Mouse (Mus musculus) hindbrain, embryonic 15.5 days (tissue): ENCODE measurements around the gene Drg1. TPM values are rescaled to one million over a fixed set of nuclear protein-coding genes. Genes with fewer than 3 reads are reported as not detected.
A peak's percentile ranks its signal among the peaks of the same experiment; 100 is the strongest.

Source experiments
- ATAC-seq: fragments of 200-750 bp; cut with Nextera tagmentation; 2 replicates; pipeline ENCODE4 v1.8.0; 2017; ENCODE audit warnings: low read depth, moderate number of reproducible peaks, moderate TSS enrichment; ENCODE audit not compliant: low FRiP score
- H3K27ac ChIP-seq: fragments of 300-500 bp; sonication (generic); replicated peaks from 2 replicates; pipeline ENCODE4 v1.5.1; 2015; ENCODE audit warnings: mild to moderate bottlenecking, inconsistent platforms
- H3K27me3 ChIP-seq: fragments of 300-500 bp; sonication (generic); 2 replicates; pipeline ENCODE4 v1.6.1; 2015; ENCODE audit warnings: control low read depth, inconsistent platforms
- H3K36me3 ChIP-seq: fragments of 300-500 bp; sonication (generic); 2 replicates; pipeline ENCODE4 v1.6.1; 2015; ENCODE audit warnings: control low read depth, inconsistent platforms
- H3K4me1 ChIP-seq: fragments of 300-500 bp; sonication (generic); replicated peaks from 2 replicates; pipeline ENCODE4 v1.6.1; 2015; ENCODE audit warnings: control low read depth, inconsistent platforms
- H3K4me2 ChIP-seq: fragments of 300-500 bp; sonication (generic); 2 replicates; pipeline ENCODE4 v1.6.1; 2015; ENCODE audit warnings: moderate library complexity, mild to moderate bottlenecking, inconsistent platforms
- H3K4me3 ChIP-seq: fragments of 300-500 bp; sonication (generic); 2 replicates; pipeline ENCODE4 v1.5.1; 2015; ENCODE audit warnings: mild to moderate bottlenecking, inconsistent platforms
- H3K9ac ChIP-seq: fragments of 300-500 bp; sonication (generic); 2 replicates; pipeline ENCODE4 v1.6.1; 2015; ENCODE audit warnings: inconsistent platforms
- H3K9me3 ChIP-seq: fragments of 300-500 bp; sonication (generic); 2 replicates; pipeline ENCODE4 v1.6.1; 2016; ENCODE audit warnings: control low read depth, inconsistent platforms
- WGBS: fragments of 180-500 bp; shearing (Covaris S2); methylation state at CpG from one replicate; pipeline ENCODE4 v1.1.7; 2015; 5-methylcytosine and 5-hydroxymethylcytosine counted together
- polyA plus RNA-seq: library from polyadenylated mRNA; unstranded; fragments of >200 nt; fragmentation: Nextera tagmentation; extraction: Ambion mirVana; gene quantifications from 2 replicates; pipeline ENCODE4 v1.2.1, GENCODE M21; 2015

Drg1 gene
- polyA plus RNA-seq, 1 experiment from 2014 or later = 205 TPM

- 96% methylated on average over 2 of the region's 2 CpGs for WGBS
Observed at GRCm38 (mm10) chr11:3247387-3247786, 18.8 kb downstream of the Drg1 start.

GRCm38 (mm10) chr11:3243771-3244170, 22.4 kb downstream of the Drg1 start:
- Histone ChIP-seq H3K4me1 (no peaks in the 10 kb centered on the region), H3K4me3 (no peak overlapping the region), H3K9ac (no peak overlapping the region), H3K4me2 (no peak overlapping the region), H3K27ac (no peak overlapping the region), H3K36me3 (peaks cover 87% of the 10 kb centered on the region), H3K27me3 (no peaks in the 10 kb centered on the region), H3K9me3 (no peaks in the 10 kb centered on the region)
- ATAC-seq = no peak
- WGBS = 68% methylated on average over 4 of the region's 4 CpGs

More at GRCm38 (mm10) chr11:3247387-3247786, 18.8 kb downstream of the Drg1 start:
- Histone ChIP-seq H3K9ac (no peak overlapping the region), H3K36me3 (peaks cover 85% of the 10 kb centered on the region), H3K27me3 (no peaks in the 10 kb centered on the region), H3K4me1 (no peaks in the 10 kb centered on the region), H3K9me3 (no peaks in the 10 kb centered on the region), H3K4me2 (no peak overlapping the region), H3K27ac (no peak overlapping the region), H3K4me3 (no peak overlapping the region)
- ATAC-seq = no peak

DNA sequence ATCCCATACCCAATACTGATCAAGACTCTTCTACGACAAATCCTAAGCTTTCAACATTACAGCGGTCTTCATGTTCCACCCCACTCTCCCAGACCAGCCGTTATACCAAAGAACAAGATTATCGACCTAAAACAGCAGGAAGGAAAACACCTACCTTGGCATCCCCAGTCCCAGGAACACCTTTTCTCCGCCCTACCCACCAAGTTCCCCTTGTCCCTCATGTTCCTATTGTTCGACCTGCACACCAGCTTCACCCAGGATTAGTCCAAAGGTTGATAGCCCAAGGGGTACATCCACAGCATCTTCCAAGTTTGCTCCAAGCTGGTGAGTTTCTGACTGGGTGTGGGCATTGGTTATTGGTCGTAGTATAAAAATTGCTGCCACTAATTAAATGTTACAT, 23.8 kb downstream of the Drg1 start:
- H3K27me3 ChIP-seq = no peaks in the 10 kb centered on the region
- 96% methylated on average over 7 of the region's 7 CpGs for WGBS

DNA sequence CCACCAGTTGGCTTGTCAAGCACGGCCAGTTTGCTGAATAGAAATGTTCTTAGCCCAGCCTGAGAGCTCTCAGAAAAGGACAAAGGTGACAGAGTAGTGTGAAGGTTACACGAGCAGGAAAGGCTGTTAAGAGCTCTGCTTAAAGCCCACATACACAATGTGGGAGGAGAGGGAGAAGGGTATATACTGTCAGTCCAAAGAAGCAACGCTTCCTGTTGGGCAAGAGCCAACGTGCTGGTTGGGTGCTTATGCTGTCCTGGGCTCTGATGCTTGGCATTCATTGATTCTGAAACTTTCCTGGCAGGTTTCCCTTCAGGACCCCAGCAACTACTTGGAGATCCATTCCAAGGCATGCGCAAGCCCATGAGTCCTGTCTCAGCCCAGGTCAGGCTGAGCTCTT, 30.9 kb downstream of the Drg1 start:
- Histone ChIP-seq H3K9ac (no peak overlapping the region), H3K9me3 (no peaks in the 10 kb centered on the region), H3K36me3 (peaks cover 86% of the 10 kb centered on the region), H3K4me3 (no peak overlapping the region), H3K27ac (no peak overlapping the region), H3K4me2 (no peak overlapping the region), H3K4me1 (no peaks in the 10 kb centered on the region), H3K27me3 (no peaks in the 10 kb centered on the region)
- no peak for ATAC-seq
- 75% methylated on average over 5 of the region's 5 CpGs for WGBS

More for the DNA sequence above, 23.8 kb downstream of the Drg1 start:
- no peak overlapping the region for H3K9ac ChIP-seq
- H3K36me3 ChIP-seq = peaks cover 85% of the 10 kb centered on the region
- H3K4me3 ChIP-seq = no peak overlapping the region
- no peak for ATAC-seq
- no peak overlapping the region for H3K27ac ChIP-seq
- no peak overlapping the region for H3K4me2 ChIP-seq
- no peaks in the 10 kb centered on the region for H3K9me3 ChIP-seq
- H3K4me1 ChIP-seq = no peaks in the 10 kb centered on the region

DNA sequence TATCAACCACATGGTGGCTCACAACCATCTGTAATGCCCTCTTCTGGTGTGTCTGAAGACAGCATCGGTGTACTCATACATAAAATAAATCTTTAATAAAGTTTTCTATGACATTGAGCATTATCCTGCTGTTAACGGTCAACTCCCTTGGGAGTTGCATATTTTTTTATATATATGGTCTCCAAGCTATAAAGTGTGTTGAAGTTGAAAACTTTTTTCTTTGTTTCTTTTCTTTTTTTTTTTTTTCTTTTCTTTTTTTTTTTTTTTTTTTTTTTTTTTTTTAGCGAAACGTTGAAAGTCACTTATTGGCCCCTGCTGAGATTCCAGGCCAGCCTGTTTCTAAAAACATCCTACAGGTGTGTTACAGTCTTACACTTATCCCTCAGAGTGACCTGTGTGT, 32.5 kb downstream of the Drg1 start:
- peaks cover 85% of the 10 kb centered on the region for H3K36me3 ChIP-seq
- H3K27ac ChIP-seq = no peak overlapping the region
- WGBS = 96% methylated on average over 4 of the region's 4 CpGs
- H3K4me2 ChIP-seq = no peak overlapping the region
- no peaks in the 10 kb centered on the region for H3K27me3 ChIP-seq
- H3K4me3 ChIP-seq = no peak overlapping the region
- H3K9ac ChIP-seq = no peak overlapping the region
- no peaks in the 10 kb centered on the region for H3K4me1 ChIP-seq
- H3K9me3 ChIP-seq = no peaks in the 10 kb centered on the region
- no peak for ATAC-seq

DNA sequence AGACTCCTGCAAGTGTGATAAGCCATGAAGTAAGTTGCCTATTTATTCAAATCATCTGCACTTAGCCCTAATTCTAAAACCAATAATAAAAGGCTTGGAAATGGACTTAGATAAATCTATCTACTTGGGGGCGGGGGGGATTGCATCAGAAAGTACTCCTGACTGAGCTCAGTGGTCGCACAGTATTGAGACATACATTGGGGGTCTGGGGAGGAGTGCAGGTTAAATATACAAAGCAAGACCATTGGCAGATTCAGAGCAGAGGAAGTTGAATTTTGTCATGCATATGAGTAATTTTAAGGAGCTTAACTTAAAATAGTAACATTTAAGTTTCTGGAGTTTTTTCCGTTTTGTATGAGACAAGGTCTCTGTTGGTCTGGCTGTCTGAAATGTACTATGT, 34.0 kb downstream of the Drg1 start:
- ATAC-seq = no peak
- Histone ChIP-seq H3K4me2 (no peak overlapping the region), H3K4me3 (no peak overlapping the region), H3K4me1 (no peaks in the 10 kb centered on the region), H3K27ac (no peak overlapping the region), H3K36me3 (peaks cover 83% of the 10 kb centered on the region), H3K9ac (no peak overlapping the region), H3K27me3 (no peaks in the 10 kb centered on the region), H3K9me3 (no peaks in the 10 kb centered on the region)
- WGBS = 94% methylated on average over 3 of the region's 3 CpGs

- Histone ChIP-seq H3K4me2 (no peak overlapping the region), H3K4me1 (no peaks in the 10 kb centered on the region), H3K36me3 (peaks cover 79% of the 10 kb centered on the region), H3K9ac (no peak overlapping the region), H3K9me3 (no peaks in the 10 kb centered on the region), H3K27ac (no peak overlapping the region), H3K27me3 (no peaks in the 10 kb centered on the region), H3K4me3 (no peak overlapping the region)
- no peak for ATAC-seq
- WGBS = 97% methylated on average over 3 of the region's 3 CpGs
Observed at GRCm38 (mm10) chr11:3227113-3227512, 39.1 kb downstream of the Drg1 start.

GRCm38 (mm10) chr11:3223105-3223504, 43.1 kb downstream of the Drg1 start:
- no peak for ATAC-seq
- Histone ChIP-seq H3K36me3 (peaks cover 78% of the 10 kb centered on the region), H3K4me1 (no peaks in the 10 kb centered on the region), H3K27ac (no peak overlapping the region), H3K9me3 (no peaks in the 10 kb centered on the region), H3K4me2 (no peak overlapping the region), H3K9ac (no peak overlapping the region), H3K27me3 (no peaks in the 10 kb centered on the region), H3K4me3 (no peak overlapping the region)
- WGBS = 79% methylated on average over 5 of the region's 5 CpGs

DNA sequence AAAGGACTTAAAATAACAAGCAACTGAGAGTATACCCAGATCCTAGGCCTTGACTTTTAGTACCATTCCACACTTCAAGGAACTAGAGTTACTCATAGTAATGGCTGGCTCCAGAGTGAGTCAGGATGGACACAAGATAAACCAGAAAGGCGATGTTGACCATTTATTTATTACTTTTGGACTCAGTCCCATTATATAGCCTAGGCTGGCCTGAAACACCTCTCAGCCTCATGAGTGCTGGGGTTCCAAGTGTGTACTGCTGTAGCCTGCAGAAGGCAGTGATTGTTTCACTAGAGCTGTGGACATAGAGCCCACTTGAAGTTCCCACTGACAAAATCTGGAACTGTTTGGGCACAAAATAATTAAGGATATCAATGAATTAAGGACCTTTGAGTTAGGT, 53.7 kb downstream of the Drg1 start:
- Histone ChIP-seq H3K27me3 (no peaks in the 10 kb centered on the region), H3K27ac (no peak overlapping the region), H3K4me3 (no peak overlapping the region), H3K9ac (no peak overlapping the region), H3K4me1 (no peaks in the 10 kb centered on the region), H3K36me3 (peaks cover 56% of the 10 kb centered on the region), H3K9me3 (no peaks in the 10 kb centered on the region), H3K4me2 (no peak overlapping the region)
- WGBS = 92% methylated on average over 1 of the region's 1 CpGs
- ATAC-seq = no peak

DNA sequence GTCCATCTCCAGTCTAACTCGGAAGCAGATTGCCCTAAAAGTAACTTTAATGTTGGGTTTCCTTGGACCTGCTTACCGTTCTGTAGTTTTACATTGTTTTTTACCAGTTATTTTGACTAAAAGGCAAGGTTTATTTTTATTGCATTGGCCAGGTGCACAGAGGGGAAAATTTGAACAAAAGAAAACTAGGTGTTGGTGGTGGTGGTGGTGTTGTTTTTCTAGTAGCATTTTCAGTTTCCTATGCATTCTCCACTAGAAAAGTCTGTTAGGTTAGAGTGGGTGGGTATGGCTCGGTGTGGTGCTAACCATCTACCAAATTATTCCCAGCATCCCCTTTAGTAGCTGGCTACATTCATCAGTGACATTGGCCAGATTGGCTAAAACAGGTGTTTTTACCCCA, 59.4 kb downstream of the Drg1 start:
- WGBS = 97% methylated on average over 3 of the region's 3 CpGs
- no peak overlapping the region for H3K4me3 ChIP-seq

GRCm38 (mm10) chr11:3205207-3205606, 61.0 kb downstream of the Drg1 start:
- Histone ChIP-seq H3K9ac (no peak overlapping the region), H3K36me3 (peaks cover 27% of the 10 kb centered on the region), H3K4me1 (peaks cover 9% of the 10 kb centered on the region; the same call in 1 of the 2 replicates), H3K27me3 (no peaks in the 10 kb centered on the region), H3K9me3 (no peaks in the 10 kb centered on the region), H3K4me2 (no peak overlapping the region), H3K4me3 (no peak overlapping the region), H3K27ac (no peak overlapping the region)
- no peak for ATAC-seq
- WGBS = 96% methylated on average over 3 of the region's 3 CpGs

More for the DNA sequence above, 59.4 kb downstream of the Drg1 start:
- no peak for ATAC-seq
- Histone ChIP-seq H3K4me1 (peaks cover 9% of the 10 kb centered on the region; the same call in 1 of the 2 replicates), H3K27ac (no peak overlapping the region), H3K4me2 (no peak overlapping the region), H3K9ac (no peak overlapping the region), H3K27me3 (no peaks in the 10 kb centered on the region), H3K9me3 (no peaks in the 10 kb centered on the region), H3K36me3 (peaks cover 34% of the 10 kb centered on the region)

GRCm38 (mm10) chr11:3203771-3204170, 62.4 kb downstream of the Drg1 start:
- peaks cover 21% of the 10 kb centered on the region for H3K36me3 ChIP-seq
- ATAC-seq = no peak
- WGBS = 93% methylated on average over 2 of the region's 2 CpGs

GRCm38 (mm10) chr11:3202781-3203441, 63.3 kb downstream of the Drg1 start:
- Histone ChIP-seq H3K4me2 (peak overlapping the region; percentile 44), H3K9me3 (no peaks in the 10 kb centered on the region), H3K36me3 (peaks cover 21% of the 10 kb centered on the region), H3K27me3 (no peaks in the 10 kb centered on the region), H3K4me1 (peaks cover 9% of the 10 kb centered on the region; the same call in 1 of the 2 replicates), H3K27ac (peak overlapping the region; percentile 6), H3K4me3 (peak overlapping the region; percentile 39), H3K9ac (peak overlapping the region; percentile 21)
- peak; percentile 16; the same call in 1 of the 2 replicates for ATAC-seq
- under 1% methylated on average over 31 of the region's 57 CpGs for WGBS

More at GRCm38 (mm10) chr11:3203771-3204170, 62.4 kb downstream of the Drg1 start:
- Histone ChIP-seq H3K9ac (no peak overlapping the region), H3K9me3 (no peaks in the 10 kb centered on the region), H3K4me3 (no peak overlapping the region), H3K4me1 (peaks cover 9% of the 10 kb centered on the region; the same call in 1 of the 2 replicates), H3K27ac (no peak overlapping the region), H3K4me2 (peak overlapping the region; percentile 44), H3K27me3 (no peaks in the 10 kb centered on the region)
